Mouse (Mus musculus) liver, embryonic 16.5 days (tissue): ENCODE results near the gene Slc8a1. TPM values are rescaled to one million over a fixed set of nuclear protein-coding genes. Genes with fewer than 3 reads are reported as not detected.

Source experiments
- ATAC-seq: fragments of 200-750 bp; cut with Nextera tagmentation; 2 replicates; pipeline ENCODE4 v1.8.0; 2017; ENCODE audit warnings: low read depth, mild to moderate bottlenecking, moderate number of reproducible peaks, moderate library complexity
- H3K27ac ChIP-seq: fragments of 300-500 bp; sonication (generic); 2 replicates; pipeline ENCODE4 v1.5.1; 2014; ENCODE audit warnings: mild to moderate bottlenecking, low read length
- H3K27me3 ChIP-seq: fragments of 300-500 bp; sonication (generic); 2 replicates; pipeline ENCODE4 v1.6.1; 2014; ENCODE audit warnings: low read depth, low read length, mixed read lengths; ENCODE audit not compliant: control insufficient read depth, insufficient read depth
- H3K36me3 ChIP-seq: fragments of 300-500 bp; sonication (generic); 2 replicates; pipeline ENCODE4 v1.6.1; 2014; ENCODE audit warnings: mild to moderate bottlenecking; ENCODE audit not compliant: control insufficient read depth, insufficient read depth
- H3K4me1 ChIP-seq: fragments of 300-500 bp; sonication (generic); 2 replicates; pipeline ENCODE4 v1.6.1; 2014; ENCODE audit warnings: low read depth, low read length, mixed read lengths; ENCODE audit not compliant: control insufficient read depth
- H3K4me2 ChIP-seq: fragments of 300-500 bp; sonication (generic); 2 replicates; pipeline ENCODE4 v1.6.1; 2014; ENCODE audit warnings: low read depth, low read length, mixed read lengths
- H3K4me3 ChIP-seq: fragments of 300-500 bp; sonication (generic); 2 replicates; pipeline ENCODE4 v1.5.1; 2014; ENCODE audit warnings: low read depth, mild to moderate bottlenecking, low read length
- H3K9ac ChIP-seq: fragments of 300-500 bp; sonication (generic); 2 replicates; pipeline ENCODE4 v1.6.1; 2014; ENCODE audit warnings: low read depth, low read length
- H3K9me3 ChIP-seq: fragments of 300-500 bp; sonication (generic); replicated peaks from 2 replicates; pipeline ENCODE4 v1.6.1; 2016; ENCODE audit warnings: low read length; ENCODE audit not compliant: control insufficient read depth
- WGBS: fragments of 180-500 bp; shearing (Covaris S2); extraction: QIAGEN DNeasy Blood & Tissue Kit; methylation state at CpG from one replicate; pipeline ENCODE4 v1.1.7; 2014; ENCODE audit not compliant: insufficient replicate concordance; 5-methylcytosine and 5-hydroxymethylcytosine counted together
- polyA plus RNA-seq: library from polyadenylated mRNA; unstranded; fragments of >200 nt; fragmentation: Nextera tagmentation; extraction: Ambion mirVana; gene quantifications from 2 replicates; pipeline ENCODE4 v1.2.1, GENCODE M21; 2015

Slc8a1 gene
- polyA plus RNA-seq, 1 experiment from 2014 or later = 0.70 TPM

- no peak overlapping the region for H3K4me3 ChIP-seq
- WGBS = 61% methylated on average over 4 of the region's 4 CpGs
- no peak for ATAC-seq
- H3K27me3 ChIP-seq = no peaks in the 10 kb centered on the region
- no peaks in the 10 kb centered on the region for H3K4me1 ChIP-seq
- H3K36me3 ChIP-seq = no peaks in the 10 kb centered on the region
- no peak overlapping the region for H3K27ac ChIP-seq
- H3K9me3 ChIP-seq = no peaks in the 10 kb centered on the region
- no peak overlapping the region for H3K4me2 ChIP-seq
- H3K9ac ChIP-seq = no peak overlapping the region
These were observed 868 bp downstream of the Slc8a1 start for GRCm38 (mm10) chr17:81737309-81737708.

DNA sequence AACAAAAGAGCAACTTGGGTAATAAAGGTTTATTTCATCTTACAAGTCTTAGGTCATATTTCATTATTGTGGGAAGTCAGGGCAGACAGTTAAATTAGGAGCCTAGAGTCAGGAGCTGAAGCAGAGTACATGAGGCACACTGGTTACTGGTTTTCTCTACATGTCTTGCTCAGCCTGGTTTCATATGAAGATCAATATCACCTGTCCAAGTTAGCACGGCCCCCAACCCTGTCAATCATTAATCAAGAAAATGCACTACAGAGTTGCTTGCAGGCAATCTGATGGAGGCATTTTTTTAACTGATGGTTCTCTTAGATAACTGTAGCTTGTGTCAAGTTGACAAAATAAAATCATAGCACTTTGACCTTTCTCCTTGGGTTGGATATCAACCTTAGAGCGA is 2.6 kb downstream of the Slc8a1 start:
- Histone ChIP-seq H3K9ac (no peak overlapping the region), H3K9me3 (no peaks in the 10 kb centered on the region), H3K36me3 (no peaks in the 10 kb centered on the region), H3K4me1 (no peaks in the 10 kb centered on the region), H3K4me2 (no peak overlapping the region), H3K4me3 (no peak overlapping the region), H3K27me3 (no peaks in the 10 kb centered on the region), H3K27ac (no peak overlapping the region)
- 44% methylated on average over 2 of the region's 2 CpGs for WGBS
- no peak for ATAC-seq

DNA sequence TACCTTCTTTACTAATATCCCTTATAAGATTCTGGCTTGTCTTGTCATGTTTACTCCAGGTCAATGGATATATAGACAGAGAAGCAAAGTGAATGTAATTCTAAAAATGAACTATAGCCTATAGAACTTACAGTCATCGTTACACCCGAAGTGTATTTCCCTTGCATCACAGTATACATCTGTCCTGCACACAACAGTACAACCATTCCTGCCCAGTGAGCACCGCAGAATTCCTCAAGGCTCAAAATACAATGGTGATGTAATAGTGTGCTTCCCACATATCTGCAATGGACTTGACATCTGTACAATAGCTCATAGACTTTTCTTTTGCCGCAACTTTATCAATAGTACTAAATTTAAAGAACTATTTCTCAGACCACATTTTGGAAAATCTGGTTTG is 8.3 kb downstream of the Slc8a1 start:
- H3K36me3 ChIP-seq = no peaks in the 10 kb centered on the region
- ATAC-seq = no peak
- WGBS = 80% methylated on average over 4 of the region's 4 CpGs
- no peak overlapping the region for H3K4me3 ChIP-seq
- no peak overlapping the region for H3K9ac ChIP-seq
- no peaks in the 10 kb centered on the region for H3K9me3 ChIP-seq
- H3K4me2 ChIP-seq = no peak overlapping the region
- H3K27me3 ChIP-seq = no peaks in the 10 kb centered on the region
- no peaks in the 10 kb centered on the region for H3K4me1 ChIP-seq
- no peak overlapping the region for H3K27ac ChIP-seq

GRCm38 (mm10) chr17:81712273-81712751 is 25.9 kb downstream of the Slc8a1 start:
- Histone ChIP-seq H3K36me3 (no peaks in the 10 kb centered on the region), H3K9ac (no peak overlapping the region), H3K9me3 (no peaks in the 10 kb centered on the region), H3K4me3 (no peak overlapping the region), H3K27me3 (no peaks in the 10 kb centered on the region), H3K27ac (no peak overlapping the region), H3K4me1 (no peaks in the 10 kb centered on the region), H3K4me2 (no peak overlapping the region)
- no peak for ATAC-seq
- 22% methylated on average over 1 of the region's 1 CpGs for WGBS

DNA sequence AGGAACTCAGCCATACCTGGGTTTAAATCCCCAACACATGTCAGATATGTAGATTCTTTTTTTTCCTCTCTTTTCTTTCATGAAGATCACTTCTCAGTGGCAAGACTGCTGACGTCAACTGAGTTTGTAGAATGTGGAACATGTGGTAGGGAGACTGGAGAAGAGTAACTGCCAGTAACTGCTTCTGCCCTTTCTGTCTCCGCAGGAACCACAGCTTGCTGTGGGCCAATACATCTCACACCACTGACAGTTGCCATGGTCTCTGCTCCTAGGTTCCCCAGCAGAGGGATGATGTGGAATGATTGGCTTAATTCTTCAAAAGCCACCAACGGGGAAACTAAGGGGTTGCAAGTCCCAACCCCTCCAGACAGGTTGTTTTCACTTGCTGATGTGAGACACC is 33.4 kb downstream of the Slc8a1 start:
- Histone ChIP-seq H3K9me3 (no peaks in the 10 kb centered on the region), H3K4me2 (no peak overlapping the region), H3K4me1 (no peaks in the 10 kb centered on the region), H3K4me3 (no peak overlapping the region), H3K36me3 (no peaks in the 10 kb centered on the region), H3K27ac (no peak overlapping the region), H3K27me3 (no peaks in the 10 kb centered on the region), H3K9ac (no peak overlapping the region)
- 22% methylated on average over 3 of the region's 3 CpGs for WGBS
- no peak for ATAC-seq

GRCm38 (mm10) chr17:81703258-81703657 is 34.9 kb downstream of the Slc8a1 start:
- Histone ChIP-seq H3K27ac (no peak overlapping the region), H3K27me3 (no peaks in the 10 kb centered on the region), H3K4me3 (no peak overlapping the region), H3K4me2 (no peak overlapping the region), H3K9me3 (no peaks in the 10 kb centered on the region), H3K36me3 (no peaks in the 10 kb centered on the region), H3K4me1 (no peaks in the 10 kb centered on the region), H3K9ac (no peak overlapping the region)
- no peak for ATAC-seq
- 45% methylated on average over 2 of the region's 2 CpGs for WGBS

DNA sequence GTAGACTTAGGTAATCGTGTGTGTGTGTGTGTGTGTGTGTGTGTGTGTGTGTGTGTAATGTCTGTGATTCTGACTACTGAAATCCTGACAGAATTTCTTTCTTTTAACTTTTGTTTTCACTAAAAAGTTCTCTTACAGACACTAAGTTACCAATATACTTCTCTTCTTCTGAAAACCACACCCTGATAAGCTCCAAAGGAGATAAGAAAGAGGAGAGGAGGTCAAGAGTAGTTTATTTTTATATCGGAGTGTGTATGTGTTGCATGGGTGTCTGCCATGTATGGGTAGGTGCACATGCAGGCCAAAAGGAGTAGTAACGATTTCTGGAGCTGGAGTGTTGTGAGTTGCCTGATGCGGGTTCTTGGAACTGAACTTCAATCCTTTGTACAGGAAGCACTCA is 36.5 kb downstream of the Slc8a1 start:
- H3K9me3 ChIP-seq = no peaks in the 10 kb centered on the region
- no peaks in the 10 kb centered on the region for H3K27me3 ChIP-seq
- H3K4me2 ChIP-seq = no peak overlapping the region
- H3K4me1 ChIP-seq = no peaks in the 10 kb centered on the region
- no peak for ATAC-seq
- no peak overlapping the region for H3K9ac ChIP-seq
- no peak overlapping the region for H3K4me3 ChIP-seq
- H3K36me3 ChIP-seq = no peaks in the 10 kb centered on the region
- WGBS = 42% methylated on average over 4 of the region's 4 CpGs
- H3K27ac ChIP-seq = no peak overlapping the region

DNA sequence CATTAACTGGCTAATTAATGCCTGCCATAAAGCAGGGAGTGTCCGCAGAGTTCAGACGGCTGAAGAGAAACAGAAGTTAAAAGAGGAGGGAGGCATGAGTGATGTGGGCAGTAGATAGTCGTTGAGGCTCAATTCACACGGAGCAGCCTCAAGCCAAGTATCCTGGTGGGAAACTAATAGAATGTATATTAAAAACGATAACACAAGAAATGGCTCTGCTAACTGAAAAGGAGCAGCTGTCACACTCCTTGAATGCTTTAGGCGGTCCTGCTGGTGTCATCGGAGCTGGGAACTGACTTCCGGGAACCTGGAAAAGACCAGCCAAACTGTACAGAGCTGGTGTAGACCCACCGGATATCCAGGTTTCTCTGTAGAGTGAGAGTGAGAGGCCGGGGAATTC is 39.4 kb downstream of the Slc8a1 start:
- Histone ChIP-seq H3K4me1 (no peaks in the 10 kb centered on the region), H3K27ac (no peak overlapping the region), H3K9me3 (no peaks in the 10 kb centered on the region), H3K36me3 (no peaks in the 10 kb centered on the region), H3K27me3 (no peaks in the 10 kb centered on the region), H3K4me2 (no peak overlapping the region), H3K4me3 (no peak overlapping the region), H3K9ac (no peak overlapping the region)
- ATAC-seq = no peak
- 41% methylated on average over 10 of the region's 10 CpGs for WGBS

- 21% methylated on average over 2 of the region's 2 CpGs for WGBS
These were observed 40.5 kb downstream of the Slc8a1 start for GRCm38 (mm10) chr17:81697695-81698094.

More at GRCm38 (mm10) chr17:81697695-81698094, 40.5 kb downstream of the Slc8a1 start:
- no peaks in the 10 kb centered on the region for H3K36me3 ChIP-seq
- H3K27me3 ChIP-seq = no peaks in the 10 kb centered on the region
- H3K4me1 ChIP-seq = no peaks in the 10 kb centered on the region
- no peak overlapping the region for H3K4me3 ChIP-seq
- no peak overlapping the region for H3K9ac ChIP-seq
- ATAC-seq = no peak
- no peak overlapping the region for H3K4me2 ChIP-seq
- H3K9me3 ChIP-seq = no peaks in the 10 kb centered on the region
- H3K27ac ChIP-seq = no peak overlapping the region
